Mouse (Mus musculus) heart, postnatal 0 days (tissue): ENCODE results near the gene Pbx4.

Experiments
- CTCF ChIP-seq: IDR thresholded peaks from 2 replicates; pipeline ENCODE4 v1.5.1; 2016; ENCODE audit warnings: antibody characterized with exemption, control low read depth, low read depth
- EP300 ChIP-seq: IDR thresholded peaks from 2 replicates; pipeline ENCODE4 v1.6.1; 2016; ENCODE audit warnings: antibody characterized with exemption, low read depth

DNA sequence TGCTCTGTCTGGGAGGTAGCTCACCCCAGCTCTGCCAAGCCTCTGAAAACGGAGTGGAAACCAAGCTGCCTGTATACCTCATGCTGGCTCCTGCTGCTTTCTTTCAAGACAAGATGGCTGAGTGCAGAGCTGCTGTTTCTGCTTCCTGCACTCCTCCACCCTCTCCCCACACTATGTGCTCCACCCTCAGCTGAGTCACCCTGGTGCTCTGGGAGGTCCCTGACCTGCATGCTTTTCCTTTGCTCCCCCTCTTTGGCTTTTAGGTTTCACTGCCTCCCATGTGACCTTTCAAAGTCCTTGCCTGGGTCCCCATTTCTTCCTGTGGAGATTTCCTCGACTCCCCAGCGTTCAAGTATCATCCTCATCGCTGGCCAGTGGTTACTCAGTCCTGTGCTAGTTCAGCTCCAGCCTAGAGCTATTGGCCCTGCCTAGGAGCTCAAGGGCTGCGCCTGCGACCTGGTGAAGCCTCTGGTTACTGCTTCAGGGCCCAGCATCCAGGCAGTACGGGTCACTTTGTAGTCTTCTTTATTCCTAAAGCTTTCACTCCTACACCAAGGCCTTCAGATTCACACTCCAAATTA is 18.7 kb downstream of the Pbx4 start:
- no peak for TF ChIP-seq CTCF
- TF ChIP-seq EP300 = no peak
